Mouse (Mus musculus) olfactory bulb, adult 2 months (tissue): ENCODE results near the gene Enkd1.

Experiments
- CTCF ChIP-seq: fragments of 200-500 bp; IDR thresholded peaks from 2 replicates; pipeline ENCODE4 v1.5.1; 2012; ENCODE audit warnings: low read depth, mild to moderate bottlenecking, low read length, moderate library complexity; ENCODE audit not compliant: insufficient read depth
- POLR2A ChIP-seq: fragments of 200-500 bp; IDR thresholded peaks from 2 replicates; pipeline ENCODE4 v1.6.1; 2012; ENCODE audit warnings: mild to moderate bottlenecking, low read depth, low read length, moderate library complexity; ENCODE audit not compliant: insufficient read depth

DNA sequence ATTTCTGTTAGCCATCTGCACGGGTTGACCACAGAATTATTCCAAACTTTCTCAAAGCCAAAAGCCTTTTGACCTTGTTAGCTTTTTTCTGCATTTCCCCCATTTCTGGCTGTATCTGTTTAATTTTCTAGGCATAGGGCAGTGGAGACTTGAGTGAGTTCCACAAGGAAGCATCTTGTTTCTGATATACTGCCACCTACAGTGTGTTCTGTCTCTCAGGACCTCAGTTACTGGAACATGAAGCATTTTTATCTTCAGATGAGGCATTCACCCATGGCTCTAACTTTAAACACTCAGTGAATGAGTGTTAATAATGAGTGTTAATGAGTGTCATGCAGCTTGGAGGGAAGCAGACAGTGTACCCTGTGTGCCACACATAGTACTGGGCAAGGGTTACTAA lies 30.1 kb downstream of the Enkd1 start:
- TF ChIP-seq CTCF (no peak), POLR2A (no peak)
